Mouse (Mus musculus) heart, embryonic 16.5 days (tissue): ENCODE results near the gene Spaca4. TPM values are rescaled to one million over a fixed set of nuclear protein-coding genes. Genes with fewer than 3 reads are reported as not detected.

Source experiments
- ATAC-seq: fragments of 200-750 bp; cut with Nextera tagmentation; replicated peaks from 2 replicates; pipeline ENCODE4 v1.8.0; 2017; ENCODE audit warnings: moderate number of reproducible peaks; ENCODE audit not compliant: insufficient read depth, low FRiP score; ENCODE audit errors: extremely low read depth
- H3K27ac ChIP-seq: fragments of 300-500 bp; sonication (generic); 2 replicates; pipeline ENCODE4 v1.5.1; 2014; ENCODE audit warnings: mild to moderate bottlenecking, low read length, control low read depth, moderate library complexity
- H3K27me3 ChIP-seq: fragments of 300-500 bp; sonication (generic); 2 replicates; pipeline ENCODE4 v1.6.1; 2014; ENCODE audit warnings: low read length, mixed read lengths; ENCODE audit not compliant: control insufficient read depth, insufficient read depth
- H3K36me3 ChIP-seq: fragments of 300-500 bp; sonication (generic); 2 replicates; pipeline ENCODE4 v1.6.1; 2014; ENCODE audit not compliant: control insufficient read depth, insufficient read depth
- H3K4me1 ChIP-seq: fragments of 300-500 bp; sonication (generic); 2 replicates; pipeline ENCODE4 v1.6.1; 2014; ENCODE audit warnings: low read length, mixed read lengths; ENCODE audit not compliant: control insufficient read depth, insufficient read depth
- H3K4me2 ChIP-seq: fragments of 300-500 bp; sonication (generic); 2 replicates; pipeline ENCODE4 v1.6.1; 2014; ENCODE audit warnings: low read depth, mild to moderate bottlenecking, control low read depth, low read length
- H3K4me3 ChIP-seq: fragments of 300-500 bp; sonication (generic); 2 replicates; pipeline ENCODE4 v1.5.1; 2014; ENCODE audit warnings: mild to moderate bottlenecking, control low read depth, low read length
- H3K9ac ChIP-seq: fragments of 300-500 bp; sonication (generic); 2 replicates; pipeline ENCODE4 v1.6.1; 2014; ENCODE audit warnings: low read length, control low read depth
- H3K9me3 ChIP-seq: fragments of 300-500 bp; sonication (generic); replicated peaks from 2 replicates; pipeline ENCODE4 v1.6.1; 2016; ENCODE audit warnings: low read length; ENCODE audit not compliant: control insufficient read depth
- WGBS: fragments of 180-500 bp; shearing (Covaris S2); extraction: QIAGEN DNeasy Blood & Tissue Kit; methylation state at CpG from one replicate; pipeline ENCODE4 v1.1.7; 2014; 5-methylcytosine and 5-hydroxymethylcytosine counted together
- polyA plus RNA-seq: library from polyadenylated mRNA; unstranded; fragments of >200 nt; fragmentation: Nextera tagmentation; extraction: Ambion mirVana; gene quantifications from 2 replicates; pipeline ENCODE4 v1.2.1, GENCODE M21; 2015

Gene Spaca4
- polyA plus RNA-seq, 1 experiment from 2014 or later = not detected

DNA sequence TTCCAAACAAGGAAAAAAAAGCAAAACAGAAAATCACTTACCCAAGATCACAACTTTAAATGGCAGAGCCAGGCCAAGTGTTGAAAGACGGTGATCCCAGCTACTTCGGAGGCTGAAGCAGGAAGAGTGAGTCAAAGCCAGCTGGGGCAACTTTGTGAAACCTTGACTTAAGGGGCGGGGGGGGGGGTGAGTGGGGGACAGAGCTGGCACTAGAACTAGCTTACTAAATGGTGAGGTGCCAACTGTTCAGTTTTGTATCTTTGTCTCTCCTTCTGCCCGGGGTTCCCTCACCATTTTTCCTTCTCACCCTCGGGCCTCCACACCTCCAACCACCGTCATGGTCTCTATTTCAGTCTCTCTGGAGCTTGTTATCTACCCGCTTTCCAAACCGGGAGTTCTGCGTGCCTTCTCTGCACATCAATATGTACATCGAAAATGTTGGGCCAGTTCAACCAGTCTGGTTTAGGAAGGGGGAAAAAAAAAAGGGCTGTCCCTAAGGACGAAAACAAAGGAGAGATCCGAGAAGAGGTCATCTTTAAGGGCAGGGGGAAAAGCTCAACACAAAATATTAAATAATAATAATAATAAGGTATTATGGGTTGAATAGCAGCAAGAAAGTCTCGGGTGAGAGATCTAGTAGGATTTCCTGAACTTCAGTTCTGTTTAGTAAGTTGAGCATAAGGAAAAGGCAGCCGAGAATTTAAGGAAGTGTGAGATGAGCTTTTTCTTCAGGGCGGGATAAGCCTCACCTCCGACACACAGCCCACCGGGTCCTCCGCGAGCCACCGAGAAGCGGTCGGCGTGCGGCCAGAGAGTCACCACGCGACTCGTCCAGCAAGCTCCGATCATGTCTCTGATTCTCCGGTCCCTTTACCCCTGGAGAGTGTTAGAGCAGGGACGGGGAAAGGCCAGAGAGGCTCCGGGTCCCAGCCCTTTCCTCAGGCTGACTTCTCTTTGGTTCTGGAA is 8.4 kb downstream of the Spaca4 start:
- ATAC-seq = peak; percentile 8

DNA sequence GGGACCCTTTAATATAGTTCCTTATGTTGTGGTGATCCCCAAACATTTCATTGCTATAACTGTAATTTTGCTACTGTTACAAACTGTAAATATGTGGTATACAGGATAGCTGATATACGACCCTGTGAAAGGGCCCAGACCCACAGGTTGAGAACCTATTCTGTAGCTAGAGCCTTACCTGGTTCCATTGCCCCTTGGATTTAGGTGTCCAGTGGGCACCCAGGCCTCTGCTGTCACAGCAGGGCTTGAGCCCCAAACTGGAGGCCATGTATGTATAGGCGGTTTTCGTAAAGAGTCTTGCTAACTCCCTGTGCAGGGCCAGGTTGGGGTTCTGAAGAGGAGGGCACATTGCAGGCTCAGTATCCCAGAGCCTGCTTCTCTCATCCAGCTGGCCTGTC is 9.2 kb downstream of the Spaca4 start:
- peak overlapping the region; percentile 94 for H3K9ac ChIP-seq
- 93% methylated on average over 3 of the region's 3 CpGs for WGBS

More for the DNA sequence above, 8.4 kb downstream of the Spaca4 start:
- Histone ChIP-seq H3K9me3 (no peaks in the 10 kb centered on the region), H3K4me1 (peaks cover 40% of the 10 kb centered on the region), H3K9ac (peak overlapping the region; percentile 94), H3K27me3 (no peaks in the 10 kb centered on the region), H3K36me3 (peaks cover 31% of the 10 kb centered on the region), H3K27ac (peak overlapping the region; percentile 93), H3K4me3 (peak overlapping the region; percentile 94), H3K4me2 (peak overlapping the region; percentile 96)
- 7% methylated on average over 31 of the region's 31 CpGs for WGBS

DNA sequence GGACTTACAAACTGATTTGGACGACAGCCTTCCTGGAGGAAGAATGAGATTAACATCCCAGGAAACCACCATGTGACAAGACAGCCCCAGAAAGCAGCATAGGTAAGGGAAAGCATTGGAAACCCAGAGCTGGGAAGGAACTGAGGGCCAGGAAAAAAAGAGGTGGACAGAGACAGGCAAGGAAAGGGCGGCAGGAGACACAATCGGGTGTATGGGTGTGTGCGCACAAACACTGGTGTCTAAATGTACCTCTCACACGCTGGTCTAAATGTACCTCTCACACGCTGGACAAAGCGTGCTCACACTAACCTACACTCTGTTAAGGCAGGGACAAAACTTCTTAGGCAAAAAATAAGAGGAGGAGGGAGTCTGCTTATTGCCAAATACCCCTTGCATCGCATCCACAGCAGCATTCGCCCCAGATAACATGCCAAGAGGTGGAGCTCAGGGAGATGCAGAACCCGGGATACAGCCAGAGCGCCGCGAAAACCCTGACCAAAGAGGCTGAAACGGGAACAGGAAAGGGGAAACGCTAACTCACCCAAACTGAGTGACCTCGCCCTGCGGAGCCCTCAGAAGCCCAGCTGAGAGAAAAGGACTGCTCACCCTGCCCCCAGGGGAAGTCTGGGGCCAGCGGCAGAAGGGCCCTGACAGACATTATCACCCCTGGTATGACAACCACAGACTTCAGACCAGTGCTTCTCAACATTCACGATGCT is 9.7 kb downstream of the Spaca4 start:
- peak overlapping the region; percentile 94 for H3K9ac ChIP-seq
- no peaks in the 10 kb centered on the region for H3K9me3 ChIP-seq
- peak overlapping the region; percentile 33; the same call in 1 of the 2 replicates for H3K27ac ChIP-seq
- peaks cover 40% of the 10 kb centered on the region for H3K4me1 ChIP-seq
- peaks cover 34% of the 10 kb centered on the region for H3K36me3 ChIP-seq
- H3K4me3 ChIP-seq = peak overlapping the region; percentile 79
- no peaks in the 10 kb centered on the region for H3K27me3 ChIP-seq
- peak overlapping the region; percentile 96 for H3K4me2 ChIP-seq
- ATAC-seq = no peak
- 79% methylated on average over 19 of the region's 19 CpGs for WGBS

More for the DNA sequence above, 9.2 kb downstream of the Spaca4 start:
- peak overlapping the region; percentile 96 for H3K4me2 ChIP-seq
- H3K4me3 ChIP-seq = peak overlapping the region; percentile 94; the same call in 1 of the 2 replicates
- no peak for ATAC-seq
- H3K9me3 ChIP-seq = no peaks in the 10 kb centered on the region
- peaks cover 31% of the 10 kb centered on the region for H3K36me3 ChIP-seq
- peaks cover 40% of the 10 kb centered on the region for H3K4me1 ChIP-seq
- no peaks in the 10 kb centered on the region for H3K27me3 ChIP-seq
- H3K27ac ChIP-seq = no peak overlapping the region

DNA sequence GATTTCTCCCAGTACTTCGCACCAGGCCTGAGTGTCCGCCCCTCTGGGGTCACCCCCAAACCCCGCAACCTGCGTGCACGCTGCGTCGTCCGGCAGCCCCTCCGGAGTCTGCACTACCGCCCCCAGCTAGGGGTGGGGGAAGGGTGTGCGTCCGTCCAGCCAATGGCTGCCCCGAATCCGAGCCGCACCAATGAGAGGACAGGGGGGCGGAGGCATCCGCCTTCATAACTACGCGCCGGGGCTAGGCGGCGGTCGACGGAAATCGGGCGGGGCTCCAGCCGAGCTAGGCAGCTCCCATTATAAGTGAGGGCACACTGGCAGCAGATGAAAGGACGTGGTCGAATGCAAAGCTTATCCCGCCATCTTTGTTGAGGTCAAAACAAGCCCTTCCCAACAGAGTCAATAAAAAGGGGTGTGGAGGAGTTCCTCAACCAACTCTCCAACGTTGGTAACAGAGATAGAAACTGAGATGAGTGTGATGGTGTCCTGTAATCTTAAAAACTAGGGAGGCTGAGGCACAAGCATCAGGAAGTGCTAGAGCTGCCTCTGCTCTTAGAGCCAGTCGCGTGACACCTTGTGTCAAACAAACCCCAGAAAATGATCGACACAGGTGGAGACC is 10.4 kb downstream of the Spaca4 start, which contains the start of gene Rpl18:
Gene Rpl18, plus strand, starts transcription at position 368 of the 619 bp plus-strand sequence.
- Histone ChIP-seq H3K9me3 (no peaks in the 10 kb centered on the region), H3K4me1 (peaks cover 40% of the 10 kb centered on the region), H3K4me2 (peak within 1 kb of the TSS; percentile 96), H3K36me3 (peaks cover 35% of the 10 kb centered on the region), H3K4me3 (peak within 1 kb of the TSS; percentile 79), H3K27me3 (no peaks in the 10 kb centered on the region), H3K27ac (peak within 1 kb of the TSS; percentile 42), H3K9ac (peak within 1 kb of the TSS; percentile 94)
- peak; percentile 86 for ATAC-seq
- WGBS = 7% methylated on average over 34 of the region's 34 CpGs

DNA sequence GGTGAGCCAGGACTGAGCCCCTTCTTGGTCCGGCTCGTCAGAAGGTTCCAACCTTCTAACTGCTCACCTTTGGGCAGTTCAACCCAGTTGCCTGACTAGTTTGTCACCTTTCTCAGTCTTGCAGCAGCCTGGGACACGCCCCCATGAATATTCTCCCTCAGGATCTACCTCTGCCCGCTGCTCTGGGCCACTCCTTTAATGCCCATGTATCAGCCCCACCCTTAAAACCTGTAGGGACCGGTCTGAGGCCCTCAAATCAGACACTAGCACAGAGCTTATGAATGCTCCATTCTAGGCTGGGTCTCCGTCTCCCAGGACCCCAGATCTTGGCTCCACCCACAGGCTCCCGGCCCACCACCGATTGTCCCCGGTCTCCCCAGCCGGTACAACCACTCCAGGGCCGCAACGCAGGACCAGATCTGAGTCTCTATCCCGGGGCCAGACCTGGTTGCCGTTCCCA is 11.0 kb downstream of the Spaca4 start:
- H3K36me3 ChIP-seq = peaks cover 30% of the 10 kb centered on the region
- peak overlapping the region; percentile 96 for H3K4me2 ChIP-seq
- no peaks in the 10 kb centered on the region for H3K27me3 ChIP-seq
- 9% methylated on average over 14 of the region's 14 CpGs for whole genome bisulfite sequencing
- H3K4me3 ChIP-seq = peak overlapping the region; percentile 79
- H3K4me1 ChIP-seq = peaks cover 38% of the 10 kb centered on the region
- peak overlapping the region; percentile 84 for H3K9ac ChIP-seq
- H3K9me3 ChIP-seq = no peaks in the 10 kb centered on the region
- H3K27ac ChIP-seq = peak overlapping the region; percentile 42
- no peak for ATAC-seq

DNA sequence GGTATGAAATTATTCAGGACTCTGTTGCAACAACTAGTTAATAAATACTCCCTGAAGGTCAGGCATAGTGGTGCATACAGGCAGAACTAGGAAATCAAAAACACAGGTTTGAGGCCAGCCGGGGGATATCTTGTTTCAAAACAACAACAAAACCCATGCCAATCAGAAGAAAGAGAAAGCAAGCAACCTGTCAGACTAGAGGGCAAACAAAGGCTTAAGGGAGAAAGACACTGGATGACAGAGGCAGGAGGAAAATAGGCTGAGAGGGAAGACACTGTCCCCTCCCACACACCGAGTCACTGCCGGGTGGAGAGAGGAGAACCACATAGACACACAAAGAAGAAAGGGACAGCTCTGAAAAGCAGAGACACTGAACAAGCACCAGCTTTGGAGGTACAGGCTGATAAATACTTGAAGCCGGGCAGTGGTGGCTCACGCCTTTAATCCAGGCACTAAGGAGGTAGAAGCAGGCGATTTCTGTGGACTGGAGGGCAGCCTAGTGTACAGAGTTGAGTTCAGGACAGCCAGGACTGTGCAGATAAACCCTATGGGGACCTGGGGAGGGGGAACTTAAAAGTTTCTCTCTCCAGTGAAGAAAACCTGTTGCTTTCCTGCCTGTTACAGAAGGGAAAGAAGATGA is 11.6 kb downstream of the Spaca4 start:
- Histone ChIP-seq H3K27me3 (no peaks in the 10 kb centered on the region), H3K27ac (no peak overlapping the region), H3K9me3 (no peaks in the 10 kb centered on the region), H3K36me3 (peaks cover 24% of the 10 kb centered on the region), H3K4me2 (peak overlapping the region; percentile 96), H3K9ac (peak overlapping the region; percentile 84), H3K4me3 (peak overlapping the region; percentile 79), H3K4me1 (peaks cover 31% of the 10 kb centered on the region)
- no peak for ATAC-seq
- 80% methylated on average over 6 of the region's 6 CpGs for WGBS

DNA sequence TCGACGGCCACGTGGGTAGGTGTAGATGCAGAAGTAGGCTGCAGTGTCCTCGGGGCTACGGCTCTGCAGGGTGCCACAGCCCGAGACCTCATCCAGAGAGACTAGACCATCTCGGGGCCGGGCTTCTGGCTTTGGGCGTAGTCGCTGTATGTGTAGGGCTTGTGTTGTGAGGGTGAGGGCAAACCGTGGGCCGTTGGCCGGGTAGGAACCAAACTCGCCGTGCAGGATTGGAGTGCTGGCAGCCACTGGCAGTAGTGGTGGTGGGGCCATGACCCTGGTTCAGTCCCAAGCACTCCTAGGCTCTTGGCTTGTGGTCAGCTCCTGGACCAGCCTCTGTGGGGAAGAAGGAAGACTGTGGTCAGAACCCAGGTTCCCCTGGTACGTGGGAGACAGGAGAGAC is 12.2 kb downstream of the Spaca4 start:
- WGBS = 91% methylated on average over 16 of the region's 16 CpGs
- no peaks in the 10 kb centered on the region for H3K27me3 ChIP-seq

DNA sequence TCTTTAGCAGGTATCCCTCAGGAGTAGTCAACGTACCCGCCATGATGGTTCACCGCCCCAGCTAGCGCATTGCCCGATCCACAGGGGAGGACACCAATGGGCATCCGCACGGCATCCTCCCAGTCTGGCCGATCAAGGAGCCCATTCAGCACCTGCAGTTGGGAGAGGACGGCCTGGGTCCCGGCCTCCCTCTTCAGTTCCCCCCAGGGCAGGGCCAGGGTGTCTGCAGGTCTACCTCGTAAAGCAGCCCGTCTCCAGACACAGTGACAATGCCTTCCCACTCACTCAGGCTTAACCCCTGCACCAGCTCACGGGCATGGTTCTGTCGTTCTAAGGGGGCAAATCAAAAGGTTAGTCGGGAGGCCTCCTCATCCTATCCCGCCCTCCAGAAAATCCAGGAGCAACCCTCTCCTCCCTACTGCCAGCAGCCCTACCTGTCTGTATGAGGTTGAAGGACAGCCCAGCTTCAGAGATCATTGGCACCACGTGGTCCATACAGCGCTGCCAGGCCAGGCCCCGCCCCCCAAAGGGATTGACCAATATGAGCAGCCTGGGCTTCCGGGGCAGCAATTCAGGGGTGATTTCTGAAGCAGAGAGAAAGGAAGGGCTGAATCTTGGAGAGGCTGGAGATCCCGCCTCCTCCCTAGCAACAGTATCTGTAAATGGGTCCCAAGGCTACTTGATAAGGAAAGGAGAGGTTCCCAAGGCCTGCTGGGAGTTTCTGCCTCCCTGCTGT is 13.4 kb downstream of the Spaca4 start:
- Histone ChIP-seq H3K4me1 (peaks cover 42% of the 10 kb centered on the region), H3K27me3 (no peaks in the 10 kb centered on the region), H3K36me3 (peaks cover 24% of the 10 kb centered on the region), H3K4me2 (no peak overlapping the region), H3K9ac (no peak overlapping the region), H3K27ac (no peak overlapping the region), H3K9me3 (no peaks in the 10 kb centered on the region), H3K4me3 (no peak overlapping the region)
- no peak for ATAC-seq
- WGBS = 89% methylated on average over 21 of the region's 21 CpGs

More for the DNA sequence above, 12.2 kb downstream of the Spaca4 start:
- Histone ChIP-seq H3K4me3 (no peak overlapping the region), H3K4me2 (no peak overlapping the region), H3K4me1 (peaks cover 30% of the 10 kb centered on the region), H3K36me3 (peaks cover 24% of the 10 kb centered on the region), H3K27ac (no peak overlapping the region), H3K9me3 (no peaks in the 10 kb centered on the region), H3K9ac (no peak overlapping the region)
- ATAC-seq = no peak
